Comparison of ENCODE assay signal across 30 mouse cellular contexts in genomic region chr5:73703096-73703495, GRCm38 (mm10). TPM values are rescaled to one million over a fixed set of nuclear protein-coding genes. Genes with fewer than 3 reads are reported as not detected.
DNase-seq lines count a peak whose midpoint lies in the region; ATAC-seq and TF ChIP-seq lines count a peak whose summit lies in the region.
"Had no signal": no experiment of that assay in that cellular context is flagged by ENCODE, and none has a peak within 500 bp of the region (broad histone marks: within the 10 kb centered on the region; RNA-seq: fewer than 3 reads in every experiment).

No protein-coding gene starts in this region.

- ATAC-seq in kidney, embryonic 16.5 days (ENCODE audit: low FRiP score, low TSS enrichment), result no peak
- no peak for ATAC-seq in lung, embryonic 14.5 days (ENCODE audit: insufficient read depth)
- no peak for ATAC-seq in limb, embryonic 14.5 days (ENCODE audit: low FRiP score, low read depth)
- ATAC-seq in midbrain, embryonic 11.5 days (ENCODE audit: low FRiP score), result no peak
- ATAC-seq: activated CD4-positive, CD25-positive, alpha-beta regulatory T cell, adult 4 months; forebrain, embryonic 13.5 days had no signal

- no peak overlapping the region for H3K4me2 ChIP-seq in kidney, embryonic 16.5 days (replicated peaks; ENCODE audit: low read depth, low read length)
- H3K4me2 ChIP-seq in lung, embryonic 14.5 days, result no peak overlapping the region
- no peak overlapping the region for H3K4me2 ChIP-seq in limb, embryonic 14.5 days (replicated peaks; ENCODE audit: low read depth, low read length, severe bottlenecking)
- no peak overlapping the region for H3K4me2 ChIP-seq in midbrain, embryonic 11.5 days
- H3K4me2 ChIP-seq: embryonic facial prominence, embryonic 12.5 days; forebrain, embryonic 13.5 days; heart, embryonic 13.5 days; liver, embryonic 13.5 days; lung, embryonic 15.5 days; midbrain, embryonic 12.5 days; neural tube, embryonic 12.5 days had no signal

- H3K9ac ChIP-seq in kidney, embryonic 16.5 days (replicated peaks; ENCODE audit: low read length), result no peak overlapping the region
- no peak overlapping the region for H3K9ac ChIP-seq in lung, embryonic 14.5 days
- H3K9ac ChIP-seq in limb, embryonic 14.5 days (ENCODE audit: low read depth, low read length, severe bottlenecking), result no peak overlapping the region
- no peak overlapping the region for H3K9ac ChIP-seq in midbrain, embryonic 11.5 days (ENCODE audit: low read length)
- H3K9ac ChIP-seq: embryonic facial prominence, embryonic 12.5 days; forebrain, embryonic 13.5 days; heart, embryonic 13.5 days; liver, embryonic 13.5 days; lung, embryonic 15.5 days; midbrain, embryonic 12.5 days; neural tube, embryonic 12.5 days had no signal

- no peaks in the 10 kb centered on the region for H3K27me3 ChIP-seq in kidney, adult 2 months (replicated peaks; ENCODE audit: control insufficient read depth, insufficient read depth, low read length)
- no peaks in the 10 kb centered on the region for H3K27me3 ChIP-seq in kidney, embryonic 16.5 days (ENCODE audit: insufficient read depth, low read length)
- H3K27me3 ChIP-seq in lung, embryonic 14.5 days (ENCODE audit: insufficient read depth, low read length), result no peaks in the 10 kb centered on the region
- no peaks in the 10 kb centered on the region for H3K27me3 ChIP-seq in limb, embryonic 14.5 days (ENCODE audit: control insufficient read depth, insufficient read depth, low read length)
- H3K27me3 ChIP-seq in midbrain, embryonic 11.5 days (ENCODE audit: control insufficient read depth, insufficient read depth, low read length), result no peaks in the 10 kb centered on the region
- H3K27me3 ChIP-seq: embryonic facial prominence, embryonic 12.5 days; forebrain, embryonic 13.5 days; liver, embryonic 13.5 days; midbrain, embryonic 12.5 days; neural tube, embryonic 12.5 days had no signal

- no peak for TF ChIP-seq POLR2A in kidney, adult 2 months (IDR thresholded peaks at IDR 0.05; ENCODE audit: low read depth, low read length)
- TF ChIP-seq POLR2A in limb, embryonic 14.5 days (IDR thresholded peaks at IDR 0.05; ENCODE audit: borderline replicate concordance, extremely low read depth, insufficient read depth, insufficient read length), result no peak

- 0 out of 2 replicates have a peak, but pooled peaks have one; percentile 6 for TF ChIP-seq CTCF in kidney, adult 2 months (conservative IDR thresholded peaks at IDR 0.05; ENCODE audit: insufficient read depth, insufficient read length, low read depth, low read length)
- peak; percentile 27 for TF ChIP-seq CTCF in lung, embryonic 14.5 days (IDR thresholded peaks at IDR 0.05; ENCODE audit: low read depth)

- H3K27ac ChIP-seq in kidney, adult 2 months (ENCODE audit: insufficient read depth, low read depth, low read length), result no peak overlapping the region
- H3K27ac ChIP-seq in kidney, embryonic 16.5 days (ENCODE audit: low read length), result no peak overlapping the region
- no peak overlapping the region for H3K27ac ChIP-seq in lung, embryonic 14.5 days (ENCODE audit: low read depth)
- H3K27ac ChIP-seq in limb, embryonic 14.5 days (replicated peaks; ENCODE audit: low read depth, low read length), result peak overlapping the region; percentile 88
- no peak overlapping the region for H3K27ac ChIP-seq in midbrain, embryonic 11.5 days (ENCODE audit: low read depth, low read length)
- H3K27ac ChIP-seq: embryonic facial prominence, embryonic 12.5 days; forebrain, embryonic 13.5 days; heart, embryonic 13.5 days; left cerebral cortex, adult 2 months; liver, embryonic 13.5 days; lung, embryonic 15.5 days; midbrain, embryonic 12.5 days; neural tube, embryonic 12.5 days had no signal

- H3K4me1 ChIP-seq in kidney, adult 2 months (ENCODE audit: control insufficient read depth, insufficient read depth, low read length), result no peaks in the 10 kb centered on the region
- H3K4me1 ChIP-seq in kidney, embryonic 16.5 days (ENCODE audit: insufficient read depth, low read length), result peaks cover 12% of the 10 kb centered on the region
- H3K4me1 ChIP-seq in lung, embryonic 14.5 days (ENCODE audit: insufficient read depth), result peaks cover 7% of the 10 kb centered on the region; the same call in 1 of the 2 replicates
- H3K4me1 ChIP-seq in limb, embryonic 14.5 days (ENCODE audit: control insufficient read depth, insufficient read depth, low read length), result peaks cover 38% of the 10 kb centered on the region
- no peaks in the 10 kb centered on the region for H3K4me1 ChIP-seq in midbrain, embryonic 11.5 days (ENCODE audit: control insufficient read depth, insufficient read depth, low read length)
- H3K4me1 ChIP-seq: forebrain, embryonic 13.5 days; liver, embryonic 13.5 days; midbrain, embryonic 12.5 days; neural tube, embryonic 12.5 days had no signal

- H3K36me3 ChIP-seq in kidney, adult 2 months (ENCODE audit: control insufficient read depth, insufficient read depth, low read length), result no peaks in the 10 kb centered on the region
- H3K36me3 ChIP-seq in kidney, embryonic 16.5 days (ENCODE audit: insufficient read depth, low read length), result no peaks in the 10 kb centered on the region
- no peaks in the 10 kb centered on the region for H3K36me3 ChIP-seq in lung, embryonic 14.5 days (ENCODE audit: insufficient read depth)
- no peaks in the 10 kb centered on the region for H3K36me3 ChIP-seq in limb, embryonic 14.5 days (ENCODE audit: control insufficient read depth, insufficient read depth, low read length)
- no peaks in the 10 kb centered on the region for H3K36me3 ChIP-seq in midbrain, embryonic 11.5 days (ENCODE audit: control insufficient read depth, insufficient read depth, low read length)
- H3K36me3 ChIP-seq: embryonic facial prominence, embryonic 12.5 days; heart, embryonic 13.5 days; liver, embryonic 13.5 days; lung, embryonic 15.5 days; midbrain, embryonic 12.5 days; neural tube, embryonic 12.5 days had no signal

- H3K9me3 ChIP-seq in kidney, embryonic 16.5 days (ENCODE audit: low read length), result no peaks in the 10 kb centered on the region
- H3K9me3 ChIP-seq in lung, embryonic 14.5 days (ENCODE audit: low read depth, low read length), result no peaks in the 10 kb centered on the region
- H3K9me3 ChIP-seq in limb, embryonic 14.5 days (ENCODE audit: control insufficient read depth, low read length), result no peaks in the 10 kb centered on the region
- H3K9me3 ChIP-seq in midbrain, embryonic 11.5 days (ENCODE audit: control insufficient read depth, low read length), result no peaks in the 10 kb centered on the region
- H3K9me3 ChIP-seq: embryonic facial prominence, embryonic 12.5 days; forebrain, embryonic 13.5 days; heart, embryonic 13.5 days; liver, embryonic 13.5 days; lung, embryonic 15.5 days; midbrain, embryonic 12.5 days; neural tube, embryonic 12.5 days had no signal

- DNase-seq in kidney, adult 2 months, result no peak
- no peak for DNase-seq in lung, embryonic 14.5 days
- no peak for DNase-seq in lung, postnatal 14 days
- peak; percentile 49 for DNase-seq in ES-CJ7 (ENCODE audit: low read depth, low spot score)
- DNase-seq in limb, embryonic 14.5 days (ENCODE audit: low spot score), result no peak
- DNase-seq in gastrocnemius, adult 8-10 months (ENCODE audit: low spot score in 2 of 2), result no peak
- no peak for DNase-seq in midbrain, embryonic 11.5 days (ENCODE audit: low spot score, missing footprints)
- DNase-seq: adrenal gland, adult 8-10 months; B cell, adult 2 months; cerebellum, adult 11-12 months; cerebellum, postnatal 14 days; gastrocnemius, postnatal 14 days; heart, adult 18-20 months; heart, postnatal 14 days; kidney, adult 11 months; kidney, postnatal 25 days; left cerebral cortex, postnatal 4 days; liver, embryonic 13.5 days; right cerebral cortex, postnatal 14 days had no signal

- no peak overlapping the region for H3K4me3 ChIP-seq in kidney, adult 2 months (ENCODE audit: insufficient read depth, low read depth, low read length)
- H3K4me3 ChIP-seq in kidney, embryonic 16.5 days (ENCODE audit: low read length), result no peak overlapping the region
- H3K4me3 ChIP-seq in lung, embryonic 14.5 days (ENCODE audit: low read depth, low read length), result no peak overlapping the region
- H3K4me3 ChIP-seq in limb, embryonic 14.5 days (replicated peaks; ENCODE audit: low read length), result no peak overlapping the region
- H3K4me3 ChIP-seq in midbrain, embryonic 11.5 days (ENCODE audit: low read depth, low read length), result no peak overlapping the region
- H3K4me3 ChIP-seq: embryonic facial prominence, embryonic 12.5 days; erythroblast, embryonic 14.5 days; forebrain, embryonic 13.5 days; heart, embryonic 13.5 days; left cerebral cortex, adult 2 months; liver, embryonic 13.5 days; lung, embryonic 15.5 days; midbrain, embryonic 12.5 days; neural tube, embryonic 12.5 days had no signal

- 97% methylated on average over 4 of the region's 4 CpGs for WGBS in kidney, adult 2 months
- WGBS in kidney, embryonic 16.5 days, result 89% methylated on average over 4 of the region's 4 CpGs
- WGBS in lung, embryonic 14.5 days, result 88% methylated on average over 4 of the region's 4 CpGs
- 94% methylated on average over 4 of the region's 4 CpGs for WGBS in limb, embryonic 14.5 days
- 91% methylated on average over 4 of the region's 4 CpGs for WGBS in midbrain, embryonic 11.5 days

RNA-seq across cellular contexts. Expression of gene Spata18, which starts 51.9 kb away (rescaled TPM):
- 0.08 and 0.10 TPM in 2 replicates for polyA plus RNA-seq in kidney, adult 2 months (2012; rRNA removed)
- 0.20 and 0.31 TPM in 2 replicates for polyA plus RNA-seq in kidney, embryonic 16.5 days (2015; fragmentation: Nextera tagmentation; extraction: Ambion mirVana)
- polyA plus RNA-seq in lung, embryonic 14.5 days (2014; fragmentation: Nextera tagmentation; extraction: Ambion mirVana), result 0.69 and 0.86 TPM in 2 replicates
- polyA plus RNA-seq in limb, embryonic 14.5 days (2012; rRNA removed), result 2.0 and 2.5 TPM in 2 replicates
- polyA plus RNA-seq in limb, embryonic 14.5 days (2014; fragmentation: Nextera tagmentation; extraction: Ambion mirVana), result 1.4 and 1.8 TPM in 2 replicates
- total RNA-seq in gastrocnemius, adult 8-10 months (2022), result not detected
- 0.10 and 0.12 TPM in 2 replicates for polyA plus RNA-seq in midbrain, embryonic 11.5 days (2014; fragmentation: Nextera tagmentation; extraction: Ambion mirVana)
- total RNA-seq: adrenal gland, adult 8-10 months; left cerebral cortex, adult 2 months had no signal
- polyA plus RNA-seq: activated CD4-positive, CD25-positive, alpha-beta regulatory T cell, adult 4 months; erythroblast, embryonic 14.5 days; frontal cortex, adult 2 months; liver, embryonic 13.5 days; neural tube, embryonic 12.5 days had no signal

RNA-seq across cellular contexts. Expression of gene Sgcb, which starts 55.5 kb away (rescaled TPM):
- 5.6 and 6.1 TPM in 2 replicates for polyA plus RNA-seq in kidney, adult 2 months (2012; rRNA removed)
- polyA plus RNA-seq in kidney, embryonic 16.5 days (2015; fragmentation: Nextera tagmentation; extraction: Ambion mirVana), result 24.9 and 25.5 TPM in 2 replicates
- polyA plus RNA-seq in lung, embryonic 14.5 days (2014; fragmentation: Nextera tagmentation; extraction: Ambion mirVana), result 25.8 and 27.7 TPM in 2 replicates
- polyA plus RNA-seq in limb, embryonic 14.5 days (2012; rRNA removed), result 33.4 and 38.6 TPM in 2 replicates
- 48.0 and 49.7 TPM in 2 replicates for polyA plus RNA-seq in limb, embryonic 14.5 days (2014; fragmentation: Nextera tagmentation; extraction: Ambion mirVana)
- 10 to 100 TPM; 68.7 to 80.5 (median 79.1) TPM for total RNA-seq in gastrocnemius, adult 8-10 months (2022)
- 20.4 and 23.3 TPM in 2 replicates for polyA plus RNA-seq in midbrain, embryonic 11.5 days (2014; fragmentation: Nextera tagmentation; extraction: Ambion mirVana)
- polyA plus RNA-seq: erythroblast, embryonic 14.5 days had no signal
